Mouse (Mus musculus) testis, adult 2 months (tissue): Measurements from ENCODE around the gene Fam171b.

Experiments used
- CTCF ChIP-seq: fragments of 200-500 bp; IDR thresholded peaks from 2 replicates; pipeline ENCODE4 v1.5.1; 2012; ENCODE audit warnings: low read depth, mild to moderate bottlenecking, inconsistent platforms, low read length, moderate library complexity; ENCODE audit not compliant: control insufficient read depth, insufficient read depth, insufficient replicate concordance
- POLR2A ChIP-seq: fragments of 200-500 bp; IDR thresholded peaks from 2 replicates; pipeline ENCODE4 v1.6.1; 2012; ENCODE audit warnings: low read depth, mild to moderate bottlenecking, inconsistent platforms, low read length, moderate library complexity; ENCODE audit not compliant: control insufficient read depth

DNA sequence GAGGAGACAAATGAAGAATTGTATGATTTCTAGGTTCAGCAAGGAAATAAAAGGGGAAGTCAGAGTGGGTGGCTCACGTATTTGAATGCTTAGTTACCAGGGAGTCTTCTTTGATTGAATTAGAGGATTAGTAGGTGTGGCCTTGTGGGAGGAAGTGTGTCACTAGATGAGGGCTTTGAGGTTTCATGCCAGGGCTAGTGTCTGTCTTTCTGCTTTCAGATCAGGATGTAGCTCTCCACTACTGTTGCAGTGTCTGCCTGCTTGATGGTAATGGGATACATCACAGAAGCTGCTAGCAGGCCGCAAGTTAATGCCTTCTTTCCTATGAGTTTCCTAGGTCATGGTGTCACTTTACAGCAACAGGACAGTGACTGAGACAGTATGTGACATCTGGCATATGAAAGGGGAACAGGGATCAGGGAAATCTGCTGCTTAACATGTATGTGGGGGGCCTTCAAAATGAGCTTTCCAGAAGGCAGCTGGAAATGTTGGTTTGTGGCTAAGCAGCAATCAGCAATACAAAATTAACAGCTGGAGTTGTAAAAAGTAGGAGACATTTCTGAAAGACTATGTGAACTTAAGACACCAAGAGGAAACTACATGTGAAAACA is 117.1 kb downstream of the Fam171b start:
- TF ChIP-seq CTCF (no peak), POLR2A (no peak)
